Mouse (Mus musculus) left cerebral cortex, adult 8-10 months (tissue): ENCODE data around the gene Ugt1a10. TPM values are rescaled to one million over a fixed set of nuclear protein-coding genes. Genes with fewer than 3 reads are reported as not detected.
A peak's percentile ranks its signal among the peaks of the same experiment; 100 is the strongest.
"Not testable (repeated sequence)": the region's sequence is repeated elsewhere in the genome, so short reads cannot be mapped to it uniquely, and the experiment has no call there.

Experiments
- DNase-seq, 2 experiments: peaks; one replicate each; pipeline ENCODE4 v3.0.0; 2022; ENCODE audit warnings: low spot score in 2 of 2
- total RNA-seq, 4 experiments: library from RNA; stranded (reverse); gene quantifications; 2 replicates each; pipeline ENCODE4 v1.2.4; 2022

Gene Ugt1a10
- total RNA-seq, 4 experiments from 2014 or later, result not detected

- DNase-seq, result no peak
Measured at GRCm38 (mm10) chr1:88214462-88214952, 159.3 kb downstream of the Ugt1a10 start.

GRCm38 (mm10) chr1:88215466-88216380, 160.5 kb downstream of the Ugt1a10 start:
- DNase-seq, result no peak

- DNase-seq, result no peak
Measured at GRCm38 (mm10) chr1:88216551-88216950, 161.4 kb downstream of the Ugt1a10 start.

GRCm38 (mm10) chr1:88217144-88217543, 162.0 kb downstream of the Ugt1a10 start:
- no peak for DNase-seq

GRCm38 (mm10) chr1:88217576-88217975, 162.4 kb downstream of the Ugt1a10 start:
- DNase-seq, result no peak

- DNase-seq, result no peak
Measured at GRCm38 (mm10) chr1:88218051-88218450, 162.9 kb downstream of the Ugt1a10 start.

- DNase-seq, result no peak
Measured at GRCm38 (mm10) chr1:88218591-88218990, 163.4 kb downstream of the Ugt1a10 start.

GRCm38 (mm10) chr1:88219054-88219453, 163.9 kb downstream of the Ugt1a10 start:
- DNase-seq, result no peak

GRCm38 (mm10) chr1:88220336-88220735, 165.1 kb downstream of the Ugt1a10 start:
- DNase-seq, result no peak

- DNase-seq, result no peak
Measured at GRCm38 (mm10) chr1:88222216-88222615, 167.0 kb downstream of the Ugt1a10 start.

- DNase-seq, result not testable (repeated sequence)
Measured at GRCm38 (mm10) chr1:88223011-88223515, 167.9 kb downstream of the Ugt1a10 start.

GRCm38 (mm10) chr1:88223591-88223990, 168.4 kb downstream of the Ugt1a10 start:
- no peak for DNase-seq

GRCm38 (mm10) chr1:88224029-88224776, 169.0 kb downstream of the Ugt1a10 start:
- DNase-seq, result no peak

- not testable (repeated sequence) for DNase-seq
Measured at GRCm38 (mm10) chr1:88225301-88225700, 170.1 kb downstream of the Ugt1a10 start.

GRCm38 (mm10) chr1:88225741-88226140, 170.6 kb downstream of the Ugt1a10 start:
- DNase-seq, result no peak

GRCm38 (mm10) chr1:88226670-88227379, 171.6 kb downstream of the Ugt1a10 start, which contains the start of gene Mroh2a:
Gene Mroh2a (plus strand): TSS chr1:88226986.
- DNase-seq, result peak in 1 of 2 experiments; percentile 5

GRCm38 (mm10) chr1:88227482-88227881, 172.3 kb downstream of the Ugt1a10 start:
- DNase-seq, result peak in 1 of 2 experiments; percentile 3

- peak in 1 of 2 experiments; percentile 19 for DNase-seq
Measured at GRCm38 (mm10) chr1:88228121-88228520, 172.9 kb downstream of the Ugt1a10 start.

GRCm38 (mm10) chr1:88229566-88229965, 174.4 kb downstream of the Ugt1a10 start:
- no peak for DNase-seq

GRCm38 (mm10) chr1:88229986-88230385, 174.8 kb downstream of the Ugt1a10 start:
- no peak for DNase-seq

- DNase-seq, result no peak
Measured at GRCm38 (mm10) chr1:88230421-88230820, 175.2 kb downstream of the Ugt1a10 start.
